Mouse (Mus musculus) megakaryocyte, embryonic 14.5 days (primary cell): ENCODE measurements at regions not wholly inside any gene's neighbourhood (a gene's known extent, or its start where the extent isn't known, plus 50 kb on each side); places are given as distances from the start of the nearest gene placed in this dataset.

Experiments used
- H3K27me3 ChIP-seq: replicated peaks from 2 replicates; pipeline ENCODE3; 2012; ENCODE audit warnings: inconsistent platforms
- H3K36me3 ChIP-seq: replicated peaks from 2 replicates; pipeline ENCODE3; 2012; ENCODE audit warnings: low read length, inconsistent platforms, mixed read lengths
- H3K4me1 ChIP-seq: 2 replicates; pipeline ENCODE4 v1.6.1; 2012; ENCODE audit warnings: inconsistent platforms
- H3K4me3 ChIP-seq: replicated peaks from 2 replicates; pipeline ENCODE3; 2012; ENCODE audit warnings: moderate library complexity, mild to moderate bottlenecking, inconsistent platforms
- H3K9me3 ChIP-seq: 2 replicates; pipeline ENCODE4 v1.6.1; 2012; ENCODE audit warnings: inconsistent platforms
- FLI1 ChIP-seq: IDR thresholded peaks from 2 replicates; pipeline ENCODE4 v1.6.1; 2012; ENCODE audit warnings: low read length, inconsistent platforms, mixed read lengths
- GATA1 ChIP-seq: IDR thresholded peaks from 3 replicates; pipeline ENCODE4 v1.6.1; 2012; ENCODE audit warnings: mixed read lengths, low read length, inconsistent platforms, borderline replicate concordance

- Histone ChIP-seq H3K27me3 (peaks cover 23% of the 10 kb centered on the region), H3K4me1 (no peaks in the 10 kb centered on the region), H3K36me3 (no peaks in the 10 kb centered on the region), H3K4me3 (no peak overlapping the region), H3K9me3 (no peaks in the 10 kb centered on the region)
- TF ChIP-seq GATA1: no peak
- no peak for TF ChIP-seq FLI1
Observed at GRCm38 (mm10) chr6:99990604-99991003, 264.4 kb upstream of the Prok2 start.

DNA sequence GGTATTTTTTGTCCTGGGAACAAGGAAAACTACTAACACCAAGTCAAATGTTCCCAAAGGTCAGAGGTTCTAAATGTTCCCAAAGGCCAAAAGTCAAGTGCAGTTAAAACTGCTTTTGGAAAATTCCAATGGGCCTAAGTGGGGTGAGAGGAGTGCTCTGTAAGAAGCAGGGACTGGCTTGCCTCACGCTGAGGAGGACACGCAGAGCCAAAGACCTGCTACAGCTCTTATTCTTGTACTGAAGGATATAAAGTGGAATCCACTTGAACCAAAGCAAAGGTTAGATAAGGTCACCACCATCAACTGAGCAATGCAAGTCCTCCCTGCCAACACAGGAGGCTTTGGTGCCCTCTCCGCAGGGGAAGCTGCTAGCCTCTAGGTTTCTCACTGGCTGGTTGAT is 260.3 kb upstream of the Prok2 start:
- no peaks in the 10 kb centered on the region for H3K4me1 ChIP-seq
- H3K9me3 ChIP-seq: no peaks in the 10 kb centered on the region
- peaks cover 42% of the 10 kb centered on the region for H3K27me3 ChIP-seq
- no peak overlapping the region for H3K4me3 ChIP-seq
- H3K36me3 ChIP-seq: no peaks in the 10 kb centered on the region
- TF ChIP-seq FLI1 (no peak), GATA1 (no peak)

DNA sequence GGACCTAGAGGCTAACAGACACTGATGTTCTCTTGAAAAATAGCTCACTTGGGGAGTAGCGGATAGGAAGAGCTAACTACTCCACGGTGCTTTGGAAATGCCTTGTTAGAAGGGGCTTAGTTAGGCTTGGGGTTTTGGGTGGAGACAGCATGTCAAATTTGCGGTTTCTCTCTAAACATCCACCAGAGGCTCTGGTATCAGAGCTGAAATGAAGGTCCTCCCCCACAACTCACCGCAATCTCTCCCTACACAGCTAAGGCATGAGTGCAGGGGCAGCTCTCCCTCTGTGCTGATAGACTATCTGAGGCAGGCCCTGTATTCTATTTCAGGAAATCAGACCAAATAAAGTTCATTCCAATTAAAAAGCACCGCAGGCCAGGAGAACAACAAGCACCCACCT is 259.1 kb upstream of the Prok2 start:
- TF ChIP-seq FLI1 (no peak), GATA1 (no peak)
- Histone ChIP-seq H3K36me3 (no peaks in the 10 kb centered on the region), H3K27me3 (peaks cover 45% of the 10 kb centered on the region), H3K4me3 (no peak overlapping the region), H3K4me1 (no peaks in the 10 kb centered on the region), H3K9me3 (no peaks in the 10 kb centered on the region)

- Histone ChIP-seq H3K9me3 (no peaks in the 10 kb centered on the region), H3K36me3 (no peaks in the 10 kb centered on the region), H3K4me3 (no peak overlapping the region), H3K27me3 (peaks cover 45% of the 10 kb centered on the region), H3K4me1 (no peaks in the 10 kb centered on the region)
- TF ChIP-seq FLI1: no peak
- TF ChIP-seq GATA1: no peak
Observed at GRCm38 (mm10) chr6:99984856-99985224, 258.6 kb upstream of the Prok2 start.

DNA sequence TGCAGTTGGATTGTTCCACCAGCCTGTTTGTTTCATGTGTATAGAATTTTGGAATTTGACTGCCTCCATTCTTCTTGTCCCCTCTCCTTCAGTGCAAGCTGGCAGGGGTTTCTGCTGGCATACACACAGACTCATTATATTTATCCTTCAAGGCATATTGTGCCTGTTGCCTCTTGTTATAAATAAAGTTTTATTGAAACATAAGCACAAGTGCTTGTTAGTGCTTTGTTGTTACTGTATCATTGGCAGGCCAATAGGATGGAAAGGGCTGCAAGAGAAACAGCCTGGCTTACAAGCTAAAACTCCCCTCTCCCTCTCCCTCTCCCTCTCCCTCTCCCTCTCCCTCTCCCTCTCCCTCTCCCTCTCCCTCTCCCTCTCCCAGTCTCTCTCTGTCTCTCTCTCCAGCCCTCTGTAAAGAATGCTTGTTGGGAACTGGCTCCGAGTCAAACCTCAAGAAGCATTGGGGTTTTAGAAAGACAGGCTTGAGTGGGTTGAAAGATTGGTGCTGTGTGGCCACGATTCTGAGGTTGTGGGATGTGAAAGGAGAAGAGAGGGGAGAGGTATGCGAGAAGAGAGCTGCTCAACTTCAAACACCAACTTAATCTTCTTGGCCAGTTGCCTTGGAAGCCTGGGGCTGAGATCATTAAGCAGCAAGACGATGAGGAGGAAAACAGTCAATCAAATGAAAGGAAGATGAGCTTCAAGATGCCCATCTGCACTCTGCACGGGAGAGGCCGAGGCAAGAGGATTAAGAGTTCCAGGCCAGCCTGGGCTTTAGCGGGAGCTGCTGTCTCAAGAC is 258.1 kb upstream of the Prok2 start:
- Histone ChIP-seq H3K9me3 (no peaks in the 10 kb centered on the region), H3K27me3 (peaks cover 47% of the 10 kb centered on the region), H3K4me3 (no peak overlapping the region), H3K36me3 (no peaks in the 10 kb centered on the region), H3K4me1 (no peaks in the 10 kb centered on the region)
- TF ChIP-seq FLI1: no peak
- no peak for TF ChIP-seq GATA1

- Histone ChIP-seq H3K36me3 (no peaks in the 10 kb centered on the region), H3K4me1 (no peaks in the 10 kb centered on the region), H3K4me3 (no peak overlapping the region), H3K9me3 (no peaks in the 10 kb centered on the region), H3K27me3 (peaks cover 17% of the 10 kb centered on the region)
- no peak for TF ChIP-seq GATA1
- no peak for TF ChIP-seq FLI1
Observed at GRCm38 (mm10) chr6:99979614-99980013, 253.4 kb upstream of the Prok2 start.

DNA sequence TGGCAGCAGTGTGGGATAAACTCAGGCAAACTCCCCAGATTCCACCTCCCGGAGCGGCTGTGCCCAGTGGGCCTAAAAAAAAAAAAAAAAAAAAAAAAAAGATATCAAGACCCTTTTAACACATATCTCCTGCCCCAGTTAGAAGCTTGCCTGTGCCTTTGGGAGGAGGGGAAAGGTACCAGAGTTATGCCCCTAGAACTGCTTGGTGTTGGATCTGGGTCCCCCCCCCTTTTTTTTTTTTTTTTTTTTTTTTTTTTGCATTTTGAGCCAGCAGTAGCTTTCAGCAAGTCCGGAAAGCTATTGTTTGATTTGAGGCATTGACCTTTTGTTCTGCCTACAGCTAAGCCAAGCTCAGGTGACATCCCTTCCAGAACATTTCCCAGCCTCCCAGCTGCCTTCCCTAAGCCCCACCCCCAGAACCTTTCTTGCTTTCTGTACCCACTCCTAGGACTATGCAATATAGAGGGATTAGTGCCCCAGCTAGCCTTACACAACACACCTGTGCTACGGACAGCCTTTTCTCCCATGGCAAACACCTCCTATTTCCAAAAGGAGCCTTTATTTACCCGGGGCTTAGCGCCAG is 252.1 kb upstream of the Prok2 start:
- Histone ChIP-seq H3K4me1 (no peaks in the 10 kb centered on the region), H3K27me3 (peaks cover 14% of the 10 kb centered on the region), H3K4me3 (no peak overlapping the region), H3K9me3 (no peaks in the 10 kb centered on the region), H3K36me3 (no peaks in the 10 kb centered on the region)
- TF ChIP-seq FLI1 (no peak), GATA1 (no peak)

GRCm38 (mm10) chr6:99976144-99976543 is 250.0 kb upstream of the Prok2 start:
- TF ChIP-seq GATA1 (no peak), FLI1 (no peak)
- Histone ChIP-seq H3K4me1 (no peaks in the 10 kb centered on the region), H3K9me3 (no peaks in the 10 kb centered on the region)

GRCm38 (mm10) chr6:99975486-99975885 is 249.3 kb upstream of the Prok2 start:
- Histone ChIP-seq H3K36me3 (no peaks in the 10 kb centered on the region), H3K4me3 (no peak overlapping the region), H3K27me3 (peaks cover 12% of the 10 kb centered on the region), H3K9me3 (no peaks in the 10 kb centered on the region), H3K4me1 (no peaks in the 10 kb centered on the region)
- TF ChIP-seq FLI1: no peak
- TF ChIP-seq GATA1: no peak

More at GRCm38 (mm10) chr6:99976144-99976543, 250.0 kb upstream of the Prok2 start:
- Histone ChIP-seq H3K27me3 (peaks cover 15% of the 10 kb centered on the region), H3K4me3 (no peak overlapping the region), H3K36me3 (no peaks in the 10 kb centered on the region)

DNA sequence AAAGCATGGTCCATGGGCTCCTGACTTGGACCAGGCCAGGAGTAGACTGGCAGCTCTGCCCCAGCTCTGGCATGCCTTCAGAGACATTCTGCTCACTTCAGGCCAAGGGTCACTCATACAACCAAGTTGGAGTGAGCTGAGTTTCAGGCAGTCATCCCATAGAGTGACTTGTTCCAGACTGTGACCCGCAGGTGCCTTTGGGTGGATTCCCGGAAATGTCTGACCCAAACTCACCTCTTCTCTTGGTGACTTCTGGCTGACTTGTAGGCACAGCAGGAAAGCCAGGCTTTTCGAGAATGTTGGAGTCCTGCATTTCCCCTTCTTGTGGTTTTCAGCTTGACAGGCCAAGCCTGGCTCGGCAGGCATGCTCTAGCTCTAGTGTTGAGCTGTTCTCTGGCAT is 248.3 kb upstream of the Prok2 start:
- Histone ChIP-seq H3K4me3 (no peak overlapping the region), H3K36me3 (no peaks in the 10 kb centered on the region), H3K9me3 (no peaks in the 10 kb centered on the region), H3K27me3 (peaks cover 12% of the 10 kb centered on the region), H3K4me1 (no peaks in the 10 kb centered on the region)
- no peak for TF ChIP-seq GATA1
- no peak for TF ChIP-seq FLI1
